ENCODE assay signal across 14 mouse cellular contexts in the genomic region with DNA sequence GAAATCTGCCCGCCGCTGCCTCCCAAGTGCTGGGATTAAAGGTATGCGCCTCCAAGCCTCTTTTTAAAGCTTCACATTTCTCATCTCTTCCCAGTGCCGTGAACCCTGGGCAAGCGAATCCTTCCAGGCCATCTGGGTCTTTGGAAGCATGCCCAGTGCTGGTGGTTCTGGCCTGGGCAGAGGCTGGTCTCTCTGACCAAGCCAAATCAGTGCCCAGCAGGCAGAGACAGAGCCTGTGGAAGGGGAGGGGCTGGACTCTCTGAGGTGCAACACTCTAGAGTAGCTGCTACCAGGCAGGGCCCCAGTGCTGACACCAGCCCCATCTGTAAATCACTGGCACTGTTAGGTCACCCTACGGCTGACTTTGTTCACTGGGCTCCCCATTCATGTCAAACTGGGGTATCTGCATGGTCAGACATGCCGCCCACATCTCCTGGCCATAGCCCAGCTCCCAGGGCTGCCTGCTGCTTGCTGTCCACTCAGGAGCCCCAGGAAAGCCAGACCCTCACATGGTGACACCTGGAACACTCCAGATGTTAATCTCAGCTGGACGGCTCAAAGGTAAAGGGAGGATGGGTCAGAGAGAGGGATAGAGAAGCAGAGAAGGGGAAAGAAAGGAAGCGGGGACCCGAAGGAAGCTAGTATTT.
DNase-seq lines count a peak whose midpoint lies in the region; ATAC-seq lines count a peak whose summit lies in the region.
"Had no signal": no experiment of that assay in that cellular context is flagged by ENCODE, and none has a peak within 500 bp of the region (broad histone marks: within the 10 kb centered on the region; RNA-seq: fewer than 3 reads in every experiment).

No protein-coding gene starts in this region.

- H3K9ac ChIP-seq in hindbrain, embryonic 15.5 days: no peak overlapping the region
- H3K9ac ChIP-seq in hindbrain, embryonic 13.5 days: no peak overlapping the region
- no peak overlapping the region for H3K9ac ChIP-seq in hindbrain, embryonic 16.5 days (ENCODE audit: low read depth, low read length)
- no peak overlapping the region for H3K9ac ChIP-seq in kidney, embryonic 15.5 days
- H3K9ac ChIP-seq: liver, postnatal 0 days had no signal

- no peaks in the 10 kb centered on the region for H3K27me3 ChIP-seq in hindbrain, embryonic 15.5 days
- H3K27me3 ChIP-seq in hindbrain, embryonic 13.5 days: no peaks in the 10 kb centered on the region
- no peaks in the 10 kb centered on the region for H3K27me3 ChIP-seq in hindbrain, embryonic 16.5 days (replicated peaks; ENCODE audit: control insufficient read depth, insufficient read depth, low read length)
- H3K27me3 ChIP-seq in kidney, embryonic 15.5 days: no peaks in the 10 kb centered on the region

- 0 out of 2 replicates have a peak overlapping the region, but pooled peaks have one; percentile 8 for H3K27ac ChIP-seq in hindbrain, embryonic 15.5 days (replicated peaks)
- H3K27ac ChIP-seq in hindbrain, embryonic 13.5 days: no peak overlapping the region
- H3K27ac ChIP-seq in hindbrain, embryonic 16.5 days (ENCODE audit: low read depth, low read length): 0 out of 2 replicates have a peak overlapping the region, but pooled peaks have one; percentile 31
- no peak overlapping the region for H3K27ac ChIP-seq in kidney, embryonic 15.5 days

- H3K4me1 ChIP-seq in hindbrain, embryonic 15.5 days (replicated peaks): peaks cover 56% of the 10 kb centered on the region
- H3K4me1 ChIP-seq in hindbrain, embryonic 13.5 days (replicated peaks): peaks cover 60% of the 10 kb centered on the region
- peaks cover 39% of the 10 kb centered on the region for H3K4me1 ChIP-seq in hindbrain, embryonic 16.5 days (ENCODE audit: control insufficient read depth, insufficient read depth, low read depth, low read length)
- H3K4me1 ChIP-seq in kidney, embryonic 15.5 days: peaks cover 35% of the 10 kb centered on the region

- H3K4me2 ChIP-seq in hindbrain, embryonic 15.5 days: no peak overlapping the region
- no peak overlapping the region for H3K4me2 ChIP-seq in hindbrain, embryonic 13.5 days
- H3K4me2 ChIP-seq in hindbrain, embryonic 16.5 days (ENCODE audit: low read length): no peak overlapping the region
- no peak overlapping the region for H3K4me2 ChIP-seq in kidney, embryonic 15.5 days
- H3K4me2 ChIP-seq: heart, embryonic 11.5 days had no signal

- H3K9me3 ChIP-seq in hindbrain, embryonic 15.5 days: no peaks in the 10 kb centered on the region
- no peaks in the 10 kb centered on the region for H3K9me3 ChIP-seq in hindbrain, embryonic 13.5 days
- H3K9me3 ChIP-seq in hindbrain, embryonic 16.5 days (ENCODE audit: control insufficient read depth, low read length): no peaks in the 10 kb centered on the region
- no peaks in the 10 kb centered on the region for H3K9me3 ChIP-seq in kidney, embryonic 15.5 days (replicated peaks)

- WGBS in hindbrain, embryonic 15.5 days: 68% methylated on average over 10 of the region's 10 CpGs
- 76% methylated on average over 10 of the region's 10 CpGs for WGBS in hindbrain, embryonic 13.5 days
- 53% methylated on average over 10 of the region's 10 CpGs for WGBS in hindbrain, embryonic 16.5 days
- 67% methylated on average over 10 of the region's 10 CpGs for WGBS in kidney, embryonic 15.5 days

- peak; percentile 53; the same call in 1 of the 2 replicates for ATAC-seq in hindbrain, embryonic 15.5 days (ENCODE audit: low FRiP score, low read depth)
- ATAC-seq in hindbrain, embryonic 13.5 days (ENCODE audit: low FRiP score): no peak
- ATAC-seq in hindbrain, embryonic 16.5 days: peak; percentile 57
- ATAC-seq in kidney, embryonic 15.5 days (replicated peaks; ENCODE audit: low FRiP score): no peak
- ATAC-seq: liver, postnatal 0 days had no signal

- DNase-seq in brain, adult 2 months (ENCODE audit: low read depth, low spot score): peak; percentile 98
- peak; percentile 99 for DNase-seq in cerebellum, adult 9-11 months
- no peak for DNase-seq in kidney, postnatal 10 days
- no peak for DNase-seq in embryo, embryonic 11 days
- DNase-seq: kidney, adult 2 months; liver, postnatal 0 days; spleen, adult 18-20 months; thymus, postnatal 4 days had no signal

- no peak overlapping the region for H3K4me3 ChIP-seq in hindbrain, embryonic 15.5 days
- no peak overlapping the region for H3K4me3 ChIP-seq in hindbrain, embryonic 13.5 days
- no peak overlapping the region for H3K4me3 ChIP-seq in hindbrain, embryonic 16.5 days (ENCODE audit: low read length)
- H3K4me3 ChIP-seq in kidney, embryonic 15.5 days (replicated peaks): no peak overlapping the region
- H3K4me3 ChIP-seq: left cerebral cortex, adult 2 months had no signal

- H3K36me3 ChIP-seq in hindbrain, embryonic 15.5 days: no peaks in the 10 kb centered on the region
- H3K36me3 ChIP-seq in hindbrain, embryonic 13.5 days: no peaks in the 10 kb centered on the region
- H3K36me3 ChIP-seq in hindbrain, embryonic 16.5 days (ENCODE audit: control insufficient read depth, insufficient read depth, low read length): no peaks in the 10 kb centered on the region
- no peaks in the 10 kb centered on the region for H3K36me3 ChIP-seq in kidney, embryonic 15.5 days

Comparison
In these comparisons a context has a peak if more than half of its experiments do, and no peak if none do; other contexts are left out.
1. ATAC-seq: peak in hindbrain, embryonic 15.5 days (single experiment) and hindbrain, embryonic 16.5 days (single experiment); none in hindbrain, embryonic 13.5 days (single experiment) and kidney, embryonic 15.5 days (single experiment).
2. H3K27ac ChIP-seq: peak in hindbrain, embryonic 15.5 days (single experiment) and hindbrain, embryonic 16.5 days (single experiment); none in hindbrain, embryonic 13.5 days (single experiment) and kidney, embryonic 15.5 days (single experiment).
3. DNase-seq: peak in brain, adult 2 months (single experiment) and cerebellum, adult 9-11 months (single experiment); none in kidney, postnatal 10 days (single experiment) and embryo, embryonic 11 days (single experiment).